Mouse (Mus musculus) forebrain, embryonic 14.5 days (tissue): ENCODE data around the gene Faxc. TPM values are rescaled to one million over a fixed set of nuclear protein-coding genes. Genes with fewer than 3 reads are reported as not detected.

Source experiments
- ATAC-seq: fragments of 200-750 bp; cut with Nextera tagmentation; 2 replicates; pipeline ENCODE4 v1.8.0; 2017; ENCODE audit warnings: mild to moderate bottlenecking, moderate library complexity
- DNase-seq: peaks from one replicate; pipeline ENCODE4 v3.0.0-alpha.2; 2015; ENCODE audit warnings: low spot score
- H3K27ac ChIP-seq: fragments of 300-500 bp; sonication (generic); 2 replicates; pipeline ENCODE4 v1.5.1; 2014; ENCODE audit warnings: low read depth, mild to moderate bottlenecking, control low read depth, low read length, moderate library complexity
- H3K27me3 ChIP-seq: fragments of 300-500 bp; sonication (generic); replicated peaks from 2 replicates; pipeline ENCODE4 v1.6.1; 2014; ENCODE audit warnings: low read length, control low read depth, mixed read lengths; ENCODE audit not compliant: control insufficient read depth, insufficient read depth
- H3K36me3 ChIP-seq: fragments of 300-500 bp; sonication (generic); 2 replicates; pipeline ENCODE4 v1.6.1; 2014; ENCODE audit warnings: low read length, control low read depth; ENCODE audit not compliant: control insufficient read depth, insufficient read depth
- H3K4me1 ChIP-seq: fragments of 300-500 bp; sonication (generic); 2 replicates; pipeline ENCODE4 v1.6.1; 2014; ENCODE audit warnings: antibody characterized with exemption, low read length, control low read depth; ENCODE audit not compliant: control insufficient read depth, insufficient read depth
- H3K4me2 ChIP-seq: fragments of 300-500 bp; sonication (generic); 2 replicates; pipeline ENCODE4 v1.6.1; 2014; ENCODE audit warnings: mild to moderate bottlenecking, control low read depth, low read length
- H3K4me3 ChIP-seq: fragments of 300-500 bp; sonication (generic); 2 replicates; pipeline ENCODE4 v1.5.1; 2014; ENCODE audit warnings: low read depth, low read length, control low read depth
- H3K9ac ChIP-seq: fragments of 300-500 bp; sonication (generic); 2 replicates; pipeline ENCODE4 v1.6.1; 2014; ENCODE audit warnings: mild to moderate bottlenecking, low read length, control low read depth, moderate library complexity
- H3K9me3 ChIP-seq: fragments of 300-500 bp; sonication (generic); replicated peaks from 2 replicates; pipeline ENCODE4 v1.6.1; 2016; ENCODE audit warnings: low read length, control low read depth, mixed read lengths; ENCODE audit not compliant: control insufficient read depth
- WGBS: fragments of 180-500 bp; shearing (Covaris S2); extraction: QIAGEN DNeasy Blood & Tissue Kit; methylation state at CpG from one replicate; pipeline ENCODE4 v1.1.7; 2014; 5-methylcytosine and 5-hydroxymethylcytosine counted together
- polyA plus RNA-seq: library from polyadenylated mRNA; unstranded; fragments of >200 nt; fragmentation: Nextera tagmentation; extraction: Ambion mirVana; gene quantifications from 2 replicates; pipeline ENCODE4 v1.2.1, GENCODE M21; 2014

The Faxc gene
- 16.2 and 16.4 TPM in 2 replicates for polyA plus RNA-seq

GRCm38 (mm10) chr4:21930971-21931771, at the start of gene Faxc:
Gene Faxc (plus strand): TSS chr4:21931329.
- H3K4me2 ChIP-seq: peak within 1 kb of the TSS; percentile 76
- H3K4me1 ChIP-seq: peaks cover 18% of the 10 kb centered on the region
- H3K4me3 ChIP-seq: peak within 1 kb of the TSS; percentile 81
- H3K9ac ChIP-seq: peak within 1 kb of the TSS; percentile 99
- peak; percentile 90 for ATAC-seq
- DNase-seq: peak; percentile 75
- no peaks in the 10 kb centered on the region for H3K9me3 ChIP-seq
- peak within 1 kb of the TSS; percentile 95 for H3K27ac ChIP-seq
- WGBS: under 1% methylated on average over 67 of the region's 83 CpGs
- peaks cover 5% of the 10 kb centered on the region; the same call in 1 of the 2 replicates for H3K36me3 ChIP-seq
- no peaks in the 10 kb centered on the region for H3K27me3 ChIP-seq

- Histone ChIP-seq H3K27me3 (no peaks in the 10 kb centered on the region), H3K9me3 (no peaks in the 10 kb centered on the region), H3K27ac (no peak overlapping the region), H3K9ac (no peak overlapping the region), H3K4me1 (no peaks in the 10 kb centered on the region), H3K4me3 (no peak overlapping the region), H3K4me2 (no peak overlapping the region), H3K36me3 (no peaks in the 10 kb centered on the region)
- ATAC-seq (no peak), DNase-seq (no peak)
- WGBS: 93% methylated on average over 6 of the region's 6 CpGs
Observed at GRCm38 (mm10) chr4:21882806-21883205, 48.3 kb upstream of the Faxc start.

GRCm38 (mm10) chr4:21885831-21886230, 45.3 kb upstream of the Faxc start:
- Histone ChIP-seq H3K4me3 (no peak overlapping the region), H3K9me3 (no peaks in the 10 kb centered on the region), H3K4me2 (no peak overlapping the region), H3K9ac (no peak overlapping the region), H3K27ac (no peak overlapping the region), H3K4me1 (no peaks in the 10 kb centered on the region), H3K36me3 (no peaks in the 10 kb centered on the region), H3K27me3 (no peaks in the 10 kb centered on the region)
- ATAC-seq: no peak
- DNase-seq: no peak
- WGBS: 83% methylated on average over 8 of the region's 8 CpGs

- Histone ChIP-seq H3K9ac (peak overlapping the region; percentile 99), H3K36me3 (peaks cover 8% of the 10 kb centered on the region), H3K4me2 (peak overlapping the region; percentile 76), H3K27me3 (no peaks in the 10 kb centered on the region), H3K27ac (peak overlapping the region; percentile 95), H3K4me1 (peaks cover 18% of the 10 kb centered on the region), H3K4me3 (peak overlapping the region; percentile 81), H3K9me3 (no peaks in the 10 kb centered on the region)
- peak; percentile 37; the same call in 1 of the 2 replicates for ATAC-seq
- 7% methylated on average over 23 of the region's 23 CpGs for WGBS
- DNase-seq: peak; percentile 44
Observed at GRCm38 (mm10) chr4:21931772-21932630, 872 bp downstream of the Faxc start.

GRCm38 (mm10) chr4:21935378-21935777, 4.2 kb downstream of the Faxc start:
- Histone ChIP-seq H3K9me3 (no peaks in the 10 kb centered on the region), H3K36me3 (peaks cover 10% of the 10 kb centered on the region), H3K27ac (no peak overlapping the region), H3K4me3 (no peak overlapping the region), H3K4me2 (no peak overlapping the region), H3K9ac (no peak overlapping the region), H3K27me3 (no peaks in the 10 kb centered on the region), H3K4me1 (peaks cover 18% of the 10 kb centered on the region)
- no peak for DNase-seq
- ATAC-seq: no peak
- 89% methylated on average over 2 of the region's 2 CpGs for WGBS

GRCm38 (mm10) chr4:21936424-21936823, 5.3 kb downstream of the Faxc start:
- 95% methylated on average over 9 of the region's 9 CpGs for WGBS
- no peak overlapping the region for H3K4me3 ChIP-seq
- H3K4me1 ChIP-seq: peaks cover 18% of the 10 kb centered on the region
- no peaks in the 10 kb centered on the region for H3K27me3 ChIP-seq
- H3K9ac ChIP-seq: no peak overlapping the region
- DNase-seq: no peak
- no peak for ATAC-seq
- H3K27ac ChIP-seq: no peak overlapping the region
- peaks cover 10% of the 10 kb centered on the region for H3K36me3 ChIP-seq
- no peaks in the 10 kb centered on the region for H3K9me3 ChIP-seq
- no peak overlapping the region for H3K4me2 ChIP-seq

- 86% methylated on average over 8 of the region's 8 CpGs for WGBS
Observed at GRCm38 (mm10) chr4:21937890-21938289, 6.8 kb downstream of the Faxc start.

GRCm38 (mm10) chr4:21944672-21945071, 13.5 kb downstream of the Faxc start:
- Histone ChIP-seq H3K9ac (no peak overlapping the region), H3K27me3 (no peaks in the 10 kb centered on the region), H3K4me1 (no peaks in the 10 kb centered on the region), H3K27ac (no peak overlapping the region), H3K36me3 (peaks cover 24% of the 10 kb centered on the region), H3K4me3 (no peak overlapping the region), H3K4me2 (no peak overlapping the region), H3K9me3 (no peaks in the 10 kb centered on the region)
- no peak for DNase-seq
- ATAC-seq: no peak
- 88% methylated on average over 3 of the region's 3 CpGs for WGBS

More at GRCm38 (mm10) chr4:21937890-21938289, 6.8 kb downstream of the Faxc start:
- no peaks in the 10 kb centered on the region for H3K9me3 ChIP-seq
- H3K27me3 ChIP-seq: no peaks in the 10 kb centered on the region
- peaks cover 10% of the 10 kb centered on the region for H3K36me3 ChIP-seq
- DNase-seq (no peak), ATAC-seq (no peak)
- peaks cover 11% of the 10 kb centered on the region for H3K4me1 ChIP-seq
- no peak overlapping the region for H3K4me2 ChIP-seq
- H3K9ac ChIP-seq: no peak overlapping the region
- no peak overlapping the region for H3K27ac ChIP-seq
- H3K4me3 ChIP-seq: no peak overlapping the region
